Mouse (Mus musculus) adrenal gland, adult 8-10 months (tissue): ENCODE data around the gene Sapcd2. TPM values are rescaled to one million over a fixed set of nuclear protein-coding genes. Genes with fewer than 3 reads are reported as not detected.
"Not testable (repeated sequence)": the region's sequence is repeated elsewhere in the genome, so short reads cannot be mapped to it uniquely, and the experiment has no call there.

Experiments used
- DNase-seq: peaks from one replicate; pipeline ENCODE4 v3.0.0; 2022
- total RNA-seq, 4 experiments: library from RNA; stranded (reverse); gene quantifications; 2 replicates each; pipeline ENCODE4 v1.2.4; 2022

Sapcd2 gene
- total RNA-seq, 4 experiments from 2014 or later = 0.31 to 0.71 (median 0.61) TPM; not detected in 1

- DNase-seq = no peak
These were observed 1.3 kb downstream of the Sapcd2 start for GRCm38 (mm10) chr2:25373431-25373830.

GRCm38 (mm10) chr2:25376589-25376988 lies 4.5 kb downstream of the Sapcd2 start:
- no peak for DNase-seq

GRCm38 (mm10) chr2:25384492-25384891 lies 12.4 kb downstream of the Sapcd2 start:
- no peak for DNase-seq

- DNase-seq = no peak
These were observed 19.1 kb downstream of the Sapcd2 start for GRCm38 (mm10) chr2:25391266-25391665.

GRCm38 (mm10) chr2:25394281-25395221 lies 22.4 kb downstream of the Sapcd2 start:
- no peak for DNase-seq

GRCm38 (mm10) chr2:25395721-25396596 lies 23.8 kb downstream of the Sapcd2 start, which contains the start of gene Entpd2:
Entpd2 (plus strand) TSS chr2:25395874.
- DNase-seq = no peak

- no peak for DNase-seq
These were observed 24.5 kb downstream of the Sapcd2 start for GRCm38 (mm10) chr2:25396597-25396983.

- no peak for DNase-seq
These were observed 24.9 kb downstream of the Sapcd2 start for GRCm38 (mm10) chr2:25397010-25397409.

GRCm38 (mm10) chr2:25398065-25398464 lies 25.9 kb downstream of the Sapcd2 start:
- no peak for DNase-seq

GRCm38 (mm10) chr2:25399051-25399450 lies 26.9 kb downstream of the Sapcd2 start, which contains the start of gene Npdc1:
Npdc1 (plus strand) TSS chr2:25399351.
- DNase-seq = no peak

GRCm38 (mm10) chr2:25400291-25400690 lies 28.2 kb downstream of the Sapcd2 start:
- DNase-seq = no peak

- DNase-seq = peak; percentile 35
These were observed 28.6 kb downstream of the Sapcd2 start for GRCm38 (mm10) chr2:25400764-25401163.

GRCm38 (mm10) chr2:25402377-25402971 lies 30.4 kb downstream of the Sapcd2 start:
- DNase-seq = peak; percentile 40

GRCm38 (mm10) chr2:25402972-25403601 lies 31.0 kb downstream of the Sapcd2 start:
- DNase-seq = peak; percentile 77

- DNase-seq = no peak
These were observed 31.9 kb downstream of the Sapcd2 start for GRCm38 (mm10) chr2:25403994-25404393.

- no peak for DNase-seq
These were observed 36.8 kb downstream of the Sapcd2 start for GRCm38 (mm10) chr2:25408908-25409307.

GRCm38 (mm10) chr2:25413436-25413835 lies 41.3 kb downstream of the Sapcd2 start:
- DNase-seq = not testable (repeated sequence)

GRCm38 (mm10) chr2:25417426-25417825 lies 45.3 kb downstream of the Sapcd2 start:
- DNase-seq = no peak

- DNase-seq = no peak
These were observed 49.8 kb downstream of the Sapcd2 start for GRCm38 (mm10) chr2:25421896-25422295.

GRCm38 (mm10) chr2:25422587-25423410 lies 50.7 kb downstream of the Sapcd2 start, which contains the start of gene Fut7:
Fut7 (plus strand) TSS chr2:25423267.
- no peak for DNase-seq

- no peak for DNase-seq
These were observed 51.5 kb downstream of the Sapcd2 start for GRCm38 (mm10) chr2:25423626-25424025.
